Mouse (Mus musculus): Measurements from ENCODE around the gene Garnl3. TPM values are rescaled to one million over a fixed set of nuclear protein-coding genes. Genes with fewer than 3 reads are reported as not detected.
A peak's percentile ranks its signal among the peaks of the same experiment; 100 is the strongest.

Garnl3 gene
- total RNA-seq, 1 experiment = 8.5 TPM

GRCm38 (mm10) chr2:32969326-32969725 lies 162.1 kb downstream of the Garnl3 start:
- no peak overlapping the region for H3K4me3 ChIP-seq (ENCODE audit: insufficient read depth in 1 of 2, low read depth in 1 of 2, low read length in 2 of 2, poor library complexity in 1 of 2, severe bottlenecking in 1 of 2)
- peaks cover 19% of the 10 kb centered on the region for H3K36me3 ChIP-seq (ENCODE audit: control insufficient read depth, insufficient read depth, low read length, poor library complexity, severe bottlenecking)
- peaks cover 0 to 2% of the 10 kb centered on the region in 2 experiments; a peak in 2 of 4 replicates for H3K4me1 ChIP-seq (ENCODE audit: control insufficient read depth in 2 of 2, insufficient read depth in 2 of 2, low read length in 2 of 2, poor library complexity in 1 of 2)
- in situ Hi-C loops (cut with MboI; ENCODE audit: low sequenced_read_pairs in 2 of 2, unreplicated experiment in 2 of 2) = no loop called here
- no peak overlapping the region for H3K9ac ChIP-seq (ENCODE audit: insufficient read depth, low read depth, low read length, poor library complexity, severe bottlenecking)
- no peak overlapping the region for H3K27ac ChIP-seq (ENCODE audit: insufficient read depth, low read depth, low read length, poor library complexity, severe bottlenecking)
- DNase-seq (ENCODE audit: low read depth, low spot score) = no peak
- no peaks in the 10 kb centered on the region for H3K9me3 ChIP-seq (ENCODE audit: control insufficient read depth, insufficient read depth, low read depth, low read length)
- no peak for TF ChIP-seq ZC3H11A (IDR thresholded peaks at IDR 0.05; ENCODE audit: borderline replicate concordance, low read depth, low read length)
- no peak for TF ChIP-seq MAFK (IDR thresholded peaks at IDR 0.05; ENCODE audit: insufficient read depth, low read depth, low read length)
- no peak for TF ChIP-seq CHD2 (IDR thresholded peaks at IDR 0.05; ENCODE audit: low read depth, low read length)
- no peak for TF ChIP-seq ZNF384 (IDR thresholded peaks at IDR 0.05; ENCODE audit: low read depth, low read length)
- TF ChIP-seq HCFC1 (IDR thresholded peaks at IDR 0.05; ENCODE audit: borderline replicate concordance, insufficient read depth, low read length) = no peak

GRCm38 (mm10) chr2:32968024-32968614 lies 163.3 kb downstream of the Garnl3 start:
- no peak overlapping the region for H3K9ac ChIP-seq (ENCODE audit: insufficient read depth, low read depth, low read length, poor library complexity, severe bottlenecking)
- DNase-seq (ENCODE audit: low read depth, low spot score) = no peak
- in situ Hi-C loops (cut with MboI; ENCODE audit: low sequenced_read_pairs in 2 of 2, unreplicated experiment in 2 of 2) = no loop called here
- TF ChIP-seq MAFK (IDR thresholded peaks at IDR 0.05; ENCODE audit: insufficient read depth, low read depth, low read length) (no peak), HCFC1 (IDR thresholded peaks at IDR 0.05; ENCODE audit: borderline replicate concordance, insufficient read depth, low read length) (no peak), ZNF384 (IDR thresholded peaks at IDR 0.05; ENCODE audit: low read depth, low read length) (no peak), CHD2 (IDR thresholded peaks at IDR 0.05; ENCODE audit: low read depth, low read length) (no peak), ZC3H11A (IDR thresholded peaks at IDR 0.05; ENCODE audit: borderline replicate concordance, low read depth, low read length) (no peak)
- H3K36me3 ChIP-seq (ENCODE audit: control insufficient read depth, insufficient read depth, low read length, poor library complexity, severe bottlenecking) = peaks cover 21% of the 10 kb centered on the region
- no peak overlapping the region for H3K27ac ChIP-seq (ENCODE audit: insufficient read depth, low read depth, low read length, poor library complexity, severe bottlenecking)
- H3K4me1 ChIP-seq (ENCODE audit: control insufficient read depth in 2 of 2, insufficient read depth in 2 of 2, low read length in 2 of 2, poor library complexity in 1 of 2) = peaks cover 0 to 2% of the 10 kb centered on the region in 2 experiments; a peak in 2 of 4 replicates
- H3K9me3 ChIP-seq (ENCODE audit: control insufficient read depth, insufficient read depth, low read depth, low read length) = no peaks in the 10 kb centered on the region
- H3K4me3 ChIP-seq (ENCODE audit: insufficient read depth in 1 of 2, low read depth in 1 of 2, low read length in 2 of 2, poor library complexity in 1 of 2, severe bottlenecking in 1 of 2) = no peak overlapping the region

- TF ChIP-seq CHD2 (IDR thresholded peaks at IDR 0.05; ENCODE audit: low read depth, low read length) = no peak
- TF ChIP-seq HCFC1 (IDR thresholded peaks at IDR 0.05; ENCODE audit: borderline replicate concordance, insufficient read depth, low read length) = peak; percentile 75; the same call in 1 of the 2 replicates
- Histone ChIP-seq H3K36me3 (ENCODE audit: control insufficient read depth, insufficient read depth, low read length, poor library complexity, severe bottlenecking) (peaks cover 28% of the 10 kb centered on the region), H3K9ac (ENCODE audit: insufficient read depth, low read depth, low read length, poor library complexity, severe bottlenecking) (peak overlapping the region; percentile 90), H3K9me3 (ENCODE audit: control insufficient read depth, insufficient read depth, low read depth, low read length) (no peaks in the 10 kb centered on the region), H3K27ac (ENCODE audit: insufficient read depth, low read depth, low read length, poor library complexity, severe bottlenecking) (peak overlapping the region; percentile 90), H3K4me1 (ENCODE audit: control insufficient read depth in 2 of 2, insufficient read depth in 2 of 2, low read length in 2 of 2, poor library complexity in 1 of 2) (peaks cover 0 to 2% of the 10 kb centered on the region in 2 experiments; a peak in 2 of 4 replicates), H3K4me3 (ENCODE audit: insufficient read depth in 1 of 2, low read depth in 1 of 2, low read length in 2 of 2, poor library complexity in 1 of 2, severe bottlenecking in 1 of 2) (peak overlapping the region; percentile 73 to 75)
- no peak for DNase-seq (ENCODE audit: low read depth, low spot score)
- in situ Hi-C loops (cut with MboI; ENCODE audit: low sequenced_read_pairs in 2 of 2, unreplicated experiment in 2 of 2) = no loop called here
These were observed 164.5 kb downstream of the Garnl3 start for GRCm38 (mm10) chr2:32966689-32967631.

- Histone ChIP-seq H3K9ac (ENCODE audit: insufficient read depth, low read depth, low read length, poor library complexity, severe bottlenecking) (peak overlapping the region; percentile 90), H3K36me3 (ENCODE audit: control insufficient read depth, insufficient read depth, low read length, poor library complexity, severe bottlenecking) (peaks cover 32% of the 10 kb centered on the region), H3K4me1 (ENCODE audit: control insufficient read depth in 2 of 2, insufficient read depth in 2 of 2, low read length in 2 of 2, poor library complexity in 1 of 2) (peaks cover 0 to 2% of the 10 kb centered on the region in 2 experiments; a peak in 2 of 4 replicates), H3K4me3 (ENCODE audit: insufficient read depth in 1 of 2, low read depth in 1 of 2, low read length in 2 of 2, poor library complexity in 1 of 2, severe bottlenecking in 1 of 2) (peak overlapping the region; percentile 73 to 75), H3K27ac (ENCODE audit: insufficient read depth, low read depth, low read length, poor library complexity, severe bottlenecking) (peak overlapping the region; percentile 90), H3K9me3 (ENCODE audit: control insufficient read depth, insufficient read depth, low read depth, low read length) (no peaks in the 10 kb centered on the region)
- no peak for DNase-seq (ENCODE audit: low read depth, low spot score)
- in situ Hi-C loops (cut with MboI; ENCODE audit: low sequenced_read_pairs in 2 of 2, unreplicated experiment in 2 of 2) = no loop called here
- TF ChIP-seq ZNF384 (IDR thresholded peaks at IDR 0.05; ENCODE audit: low read depth, low read length) (no peak), ZC3H11A (IDR thresholded peaks at IDR 0.05; ENCODE audit: borderline replicate concordance, low read depth, low read length) (no peak), MAFK (IDR thresholded peaks at IDR 0.05; ENCODE audit: insufficient read depth, low read depth, low read length) (no peak), HCFC1 (IDR thresholded peaks at IDR 0.05; ENCODE audit: borderline replicate concordance, insufficient read depth, low read length) (no peak), CHD2 (IDR thresholded peaks at IDR 0.05; ENCODE audit: low read depth, low read length) (no peak)
These were observed 165.2 kb downstream of the Garnl3 start for GRCm38 (mm10) chr2:32966184-32966688.

Measured in ES-E14 (cell line).